Mouse (Mus musculus) urinary bladder, postnatal 36 days (tissue): ENCODE results near the gene Mgp.

Experiments used
- DNase-seq, 2 experiments: peaks; one replicate each; pipeline ENCODE4 v3.0.0; 2022; ENCODE audit warnings: low spot score in 2 of 2, mixed read lengths in 1 of 2

Gene Mgp

DNA sequence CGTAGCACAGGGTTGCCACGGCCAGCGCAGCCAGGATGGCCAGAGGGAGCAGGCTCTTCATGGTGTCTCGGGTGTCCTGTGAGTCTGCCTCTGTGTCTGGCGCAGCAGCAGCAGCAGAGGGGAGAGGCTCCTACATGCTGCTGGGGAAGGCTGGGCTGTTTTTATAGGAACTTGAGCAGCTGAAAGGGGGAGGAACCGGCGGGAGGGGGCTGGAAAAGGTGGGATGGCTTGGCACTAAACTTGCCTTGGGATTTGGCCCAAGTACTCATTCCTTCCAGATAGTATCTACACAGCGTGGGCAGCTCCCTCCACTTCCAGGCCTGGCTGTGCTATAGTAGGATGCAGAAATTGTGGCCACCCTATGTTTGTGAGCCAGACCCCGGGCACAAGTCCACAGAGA, at the start of gene Mgp:
Mgp (minus strand) TSS at position 154 of the 400 bp plus-strand sequence.
- DNase-seq: peak; percentile 47 to 53

DNA sequence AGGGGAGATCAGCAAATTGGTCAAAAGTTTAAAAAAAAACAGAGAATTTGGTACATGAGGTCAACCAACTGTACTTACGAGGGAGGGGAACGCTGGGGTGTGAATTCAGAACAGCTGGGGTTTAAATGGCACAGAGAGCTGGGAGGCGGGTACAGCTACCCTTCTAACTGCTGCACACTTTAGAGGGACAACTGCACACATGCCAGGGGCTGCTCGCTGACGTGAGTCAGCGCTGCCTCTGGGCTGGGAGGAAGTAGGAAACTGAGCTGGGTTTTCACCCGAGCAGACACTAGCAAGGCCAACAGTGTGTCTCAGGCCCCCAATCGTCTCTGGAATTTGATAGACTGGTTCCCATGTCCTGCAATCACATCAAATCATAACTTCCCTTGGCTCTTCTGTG, 49.4 kb upstream of the Mgp start:
- DNase-seq: no peak

DNA sequence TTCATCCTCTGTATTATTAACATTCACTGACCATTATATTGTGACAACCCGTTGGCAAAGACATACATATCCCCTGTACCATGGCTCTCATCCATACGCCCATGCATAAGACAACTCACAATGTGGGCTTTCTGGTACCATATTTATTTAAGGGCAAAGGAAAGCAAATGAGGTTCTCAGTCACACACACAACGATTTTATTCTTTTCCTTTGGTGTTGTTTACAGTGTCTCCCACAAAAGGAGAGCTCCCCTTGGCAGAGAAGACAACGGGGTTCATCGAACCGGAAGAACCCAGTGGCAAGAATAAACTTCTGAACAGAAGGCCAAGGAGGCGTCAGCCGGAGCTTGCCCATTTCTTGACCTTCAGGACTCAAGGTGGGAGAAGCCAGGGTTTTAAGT, 47.9 kb upstream of the Mgp start, which contains the start of gene Pde6h:
Pde6h (plus strand) TSS at position 301 of the 400 bp plus-strand sequence.
- DNase-seq: no peak

DNA sequence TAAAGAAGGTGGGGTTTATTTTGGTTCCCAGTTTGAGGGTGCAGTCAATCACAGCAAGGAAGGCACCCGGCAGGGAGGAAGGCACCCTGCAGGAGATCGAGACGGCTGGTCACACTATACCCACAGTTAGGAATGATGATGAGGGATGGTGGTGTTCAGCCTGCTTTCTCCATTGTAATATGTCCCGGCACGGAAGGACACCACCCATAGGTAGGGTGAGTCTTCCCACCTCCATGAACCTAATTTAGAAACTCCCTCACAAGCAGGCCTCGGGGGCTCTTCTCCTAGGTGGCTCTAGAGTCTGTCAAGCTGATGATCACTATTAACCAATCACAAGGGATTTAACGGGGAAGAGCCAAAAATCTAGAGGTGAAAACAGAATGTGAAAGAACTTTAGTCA, 47.2 kb upstream of the Mgp start:
- DNase-seq: no peak

DNA sequence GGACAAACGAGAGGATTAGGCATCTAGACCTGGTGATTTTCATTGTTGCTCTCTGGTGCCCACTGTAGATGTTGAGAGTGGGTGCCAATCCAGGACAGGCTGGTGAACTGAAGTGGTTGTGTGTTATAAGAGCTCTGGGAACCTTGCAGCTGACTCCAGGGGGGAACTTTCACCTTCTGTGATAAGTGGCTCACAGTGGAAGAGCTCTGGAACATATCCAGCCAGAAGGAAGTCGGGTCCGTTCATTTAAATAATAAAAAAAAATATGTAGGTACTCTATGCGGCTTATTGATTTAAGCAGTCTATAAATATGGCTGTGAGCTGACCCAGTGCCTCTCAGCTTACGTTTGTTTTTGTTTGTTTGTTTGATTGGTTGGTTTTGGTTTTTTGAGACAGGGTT, 46.5 kb upstream of the Mgp start, which contains the start of gene Erp27:
Erp27 (minus strand) TSS at position 101 of the 400 bp plus-strand sequence.
- no peak for DNase-seq

DNA sequence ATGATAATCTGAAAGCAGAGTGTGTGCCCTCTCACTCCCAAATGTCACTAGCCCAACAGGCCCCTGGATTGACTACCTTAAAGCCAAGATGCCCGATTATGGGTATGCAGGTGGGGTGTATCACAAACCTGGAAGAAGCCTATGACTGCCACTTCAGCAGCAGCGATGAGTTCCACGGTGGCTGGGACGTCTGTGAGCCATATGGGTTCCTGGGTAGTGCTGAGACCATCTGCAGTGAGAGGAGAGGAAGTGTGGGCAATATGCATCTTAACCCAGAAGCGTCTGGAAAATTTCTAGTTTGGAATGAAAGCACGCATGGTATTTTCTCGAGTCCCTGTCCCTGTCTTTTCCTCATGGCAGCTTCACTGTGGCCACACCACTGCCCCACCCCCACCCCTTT, 46.0 kb upstream of the Mgp start:
- DNase-seq: no peak

DNA sequence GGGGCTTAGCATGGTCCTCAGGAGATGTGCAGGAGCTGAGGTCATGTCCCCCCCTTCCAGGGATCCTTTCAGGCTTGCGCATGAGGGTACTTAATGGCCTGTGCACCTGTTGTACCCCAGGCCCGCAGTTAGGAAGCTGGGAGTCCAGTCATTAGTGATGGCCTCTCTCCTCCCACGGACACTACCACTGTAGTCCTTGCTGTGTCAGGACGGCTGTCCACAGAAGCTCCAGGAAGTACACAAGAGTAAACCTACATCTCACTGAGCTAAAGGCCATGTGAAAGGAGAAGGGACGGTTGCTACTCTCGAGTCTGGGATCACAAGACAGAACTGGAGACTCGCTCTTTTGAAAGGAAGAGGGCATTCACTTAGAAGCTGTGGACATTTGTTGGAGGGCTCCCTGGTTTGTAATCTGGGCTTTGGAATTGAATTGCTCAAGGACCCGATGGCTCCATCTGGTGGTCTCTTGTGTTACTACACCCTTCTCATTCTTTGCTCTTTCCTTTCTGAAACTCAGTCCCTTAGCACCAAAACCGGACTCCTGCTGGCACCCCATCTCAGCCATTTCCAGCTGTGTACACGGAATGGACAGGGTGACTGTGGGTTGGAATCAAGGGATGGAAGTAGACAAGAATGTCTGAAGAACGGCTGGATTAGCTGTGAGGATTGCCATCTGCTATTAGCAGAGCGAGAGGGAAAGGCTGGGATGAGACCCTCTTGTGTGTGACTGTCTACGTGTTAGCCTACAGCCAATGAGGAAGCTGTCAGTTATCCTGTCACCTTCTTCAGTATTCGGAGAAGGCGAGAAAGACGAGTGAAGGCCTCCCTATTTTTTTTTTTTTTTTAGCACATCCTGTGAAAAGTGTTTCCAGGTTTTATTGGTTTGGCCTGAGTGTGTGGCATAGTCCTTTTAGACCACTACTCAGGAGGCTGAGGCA, 45.0 kb upstream of the Mgp start:
- peak; percentile 67 to 69 for DNase-seq

DNA sequence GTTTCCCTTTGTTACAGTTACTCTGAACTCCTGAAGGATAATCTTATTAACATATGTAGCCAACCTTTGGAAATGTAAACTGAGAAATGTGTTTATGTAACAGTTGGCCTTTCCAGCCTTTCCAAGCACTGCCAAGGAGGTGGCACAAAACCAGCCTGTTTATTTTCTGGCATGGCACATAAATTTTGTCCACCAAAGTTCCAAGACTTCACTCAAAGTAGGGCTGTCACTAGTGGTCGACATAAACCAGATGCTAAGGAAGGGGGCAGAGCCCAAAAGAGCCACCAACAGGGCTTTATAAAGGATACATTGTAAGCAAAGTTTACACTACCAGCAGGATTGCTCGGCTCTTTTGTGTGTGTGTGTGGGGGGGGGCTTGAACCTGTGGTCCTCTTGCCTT, 42.3 kb upstream of the Mgp start:
- DNase-seq: no peak

DNA sequence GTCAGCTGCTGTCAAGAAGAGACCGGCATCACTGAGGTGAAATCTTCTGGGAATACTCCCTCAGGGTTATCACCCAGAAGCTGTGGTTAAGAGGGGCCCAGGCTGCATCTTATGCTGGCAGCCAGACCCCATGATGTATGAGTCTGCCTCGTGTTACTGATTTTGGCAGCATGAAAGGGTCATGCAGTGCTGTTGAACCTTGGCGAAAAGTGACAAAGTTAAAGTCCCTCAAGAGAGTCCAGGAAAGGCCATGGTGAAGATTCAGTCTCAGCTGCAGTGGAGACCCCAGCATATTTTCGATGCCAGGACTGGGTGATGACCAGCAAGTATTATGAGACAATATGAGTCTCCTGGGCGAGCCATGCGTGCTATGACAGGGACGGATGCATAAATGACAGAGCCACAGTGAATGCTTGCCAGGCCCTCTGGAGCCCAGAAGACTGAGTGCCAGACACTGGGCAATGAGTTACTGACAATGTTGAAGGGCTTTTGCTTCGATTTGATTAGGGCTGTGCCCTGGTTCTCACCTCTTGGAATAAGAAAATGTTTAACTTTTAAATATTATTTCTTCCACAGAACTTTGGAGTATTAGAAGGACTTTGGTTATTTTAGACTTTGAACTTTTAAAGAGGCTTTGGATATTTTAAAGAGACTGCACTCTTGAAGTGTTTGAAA, 40.2 kb upstream of the Mgp start:
- DNase-seq: no peak

DNA sequence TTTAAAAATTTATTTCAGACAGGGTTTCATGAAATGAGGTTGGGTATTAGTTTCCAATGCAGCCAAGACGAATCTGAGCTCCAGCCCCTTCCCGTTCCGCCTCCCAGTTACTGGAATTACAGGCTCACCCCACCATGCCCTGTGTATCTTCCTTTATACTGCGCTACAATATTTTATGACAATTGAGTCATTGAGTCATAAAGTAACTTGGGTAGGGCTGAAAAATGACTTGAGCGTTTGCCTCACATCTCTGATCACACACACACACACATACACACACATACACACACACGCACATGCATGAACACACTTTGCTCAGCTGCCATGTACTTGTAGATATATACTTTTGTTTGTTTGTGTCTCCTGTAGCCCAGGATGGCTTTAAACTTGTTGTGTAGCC, 38.6 kb upstream of the Mgp start:
- DNase-seq: no peak

DNA sequence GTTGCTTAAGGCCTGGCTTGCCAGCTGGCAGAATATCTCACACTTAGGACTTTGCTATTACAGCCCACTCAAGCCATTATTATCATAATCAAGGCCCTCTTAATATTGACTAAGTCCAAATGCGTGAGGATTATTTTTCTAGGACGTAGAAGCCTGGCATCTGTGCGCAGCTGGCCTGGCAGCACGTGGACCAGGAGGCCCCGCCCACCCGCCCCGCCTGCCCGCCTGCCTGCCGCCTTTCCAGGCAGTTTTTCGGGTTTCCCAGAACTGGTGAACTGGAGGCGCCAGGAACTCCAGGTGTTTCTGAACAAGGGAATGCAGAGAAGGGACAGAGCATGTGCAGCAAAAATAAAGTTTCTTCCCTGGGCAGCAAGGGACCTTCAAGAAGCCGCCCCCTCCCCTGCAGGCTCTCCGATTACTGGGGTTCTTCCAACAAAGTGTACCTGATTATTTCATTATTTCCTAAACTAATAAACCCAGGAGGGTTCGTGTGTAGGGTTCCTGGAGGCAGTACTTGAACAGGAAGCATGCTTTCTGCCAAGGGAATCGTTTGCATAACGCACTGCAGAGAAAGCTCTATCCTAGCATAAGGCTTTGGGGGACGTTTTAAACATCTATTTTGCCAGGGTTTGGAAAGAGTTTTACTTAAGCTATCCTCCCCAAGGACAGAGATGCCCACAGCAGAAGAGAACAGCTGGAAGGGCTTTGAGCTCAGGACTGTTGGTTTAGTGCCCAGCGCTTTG, 37.9 kb upstream of the Mgp start:
- peak; percentile 35 to 48 for DNase-seq

DNA sequence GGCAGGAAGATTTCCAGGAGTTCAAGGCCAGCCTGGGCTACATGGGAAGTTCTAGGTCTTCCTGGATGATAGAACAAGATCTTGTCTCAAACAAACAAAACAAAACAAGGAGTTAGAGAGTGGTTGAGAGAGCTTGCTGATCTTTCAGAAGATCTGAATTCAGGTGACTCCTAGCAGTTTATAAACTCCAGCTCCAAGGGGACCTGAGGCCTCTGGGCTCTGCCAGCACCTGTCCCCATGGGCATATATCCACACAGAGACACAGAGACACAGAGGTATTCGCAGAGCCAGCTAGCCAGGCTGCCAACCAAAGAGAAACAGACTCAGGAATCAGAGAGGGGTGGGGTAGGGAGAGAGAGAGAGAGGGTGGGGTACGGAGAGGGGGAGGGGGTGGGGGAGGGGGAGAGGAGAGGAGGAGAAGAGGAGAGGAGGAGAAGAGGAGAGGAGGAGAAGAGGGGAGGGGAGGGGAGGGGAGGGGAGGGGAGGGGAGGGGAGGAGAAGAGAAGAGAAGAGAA, 37.2 kb upstream of the Mgp start:
- DNase-seq: no peak

DNA sequence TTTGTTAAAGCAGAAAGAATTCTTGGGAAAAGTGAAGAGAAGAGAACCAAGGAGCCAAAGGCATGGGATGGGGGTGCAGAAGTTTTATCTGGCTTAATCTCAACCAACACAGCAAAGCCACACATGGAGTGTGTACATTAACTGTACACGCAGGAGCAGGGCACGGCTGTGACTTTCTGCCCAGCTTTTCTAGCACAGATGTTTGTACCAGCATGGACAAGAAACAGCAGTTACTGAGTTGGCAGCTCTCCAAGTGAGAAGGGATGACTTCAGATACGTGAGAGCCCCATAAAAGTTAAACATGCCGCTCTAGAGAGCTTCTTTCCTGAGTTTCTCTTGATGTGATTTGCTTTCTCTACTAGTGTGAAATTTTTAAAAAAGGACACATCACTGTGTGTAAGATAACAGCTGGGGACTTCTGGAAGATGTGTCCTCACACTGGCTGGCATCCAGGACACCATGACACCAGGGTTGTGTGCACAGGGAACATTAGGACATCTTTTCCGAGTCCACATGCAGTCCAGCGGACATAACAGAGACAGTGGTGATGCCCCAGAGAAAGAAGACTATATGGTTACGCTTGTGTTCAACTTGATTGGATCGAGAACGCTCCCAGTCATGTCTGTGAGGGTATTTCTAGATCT, 34.7 kb upstream of the Mgp start:
- DNase-seq: peak; percentile 20 to 35

DNA sequence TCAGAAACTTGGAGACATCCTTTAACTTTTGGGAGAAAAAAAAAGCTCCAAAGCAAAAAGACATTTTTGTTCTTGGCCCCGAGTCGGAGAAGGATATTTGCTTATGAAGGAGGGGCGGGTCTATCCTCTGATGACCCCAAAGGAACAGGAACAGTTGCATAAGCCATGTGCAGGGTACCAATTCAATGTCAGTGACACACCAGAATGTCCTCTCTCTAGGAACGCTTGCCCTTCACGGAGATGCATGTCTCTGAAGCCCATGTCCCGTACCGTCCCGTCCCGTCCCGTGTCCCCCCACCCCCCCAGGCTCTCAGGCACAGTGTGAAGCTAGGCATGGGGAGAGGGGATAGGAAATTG, 31.3 kb upstream of the Mgp start:
- peak in 1 of 2 experiments; percentile 30 for DNase-seq

DNA sequence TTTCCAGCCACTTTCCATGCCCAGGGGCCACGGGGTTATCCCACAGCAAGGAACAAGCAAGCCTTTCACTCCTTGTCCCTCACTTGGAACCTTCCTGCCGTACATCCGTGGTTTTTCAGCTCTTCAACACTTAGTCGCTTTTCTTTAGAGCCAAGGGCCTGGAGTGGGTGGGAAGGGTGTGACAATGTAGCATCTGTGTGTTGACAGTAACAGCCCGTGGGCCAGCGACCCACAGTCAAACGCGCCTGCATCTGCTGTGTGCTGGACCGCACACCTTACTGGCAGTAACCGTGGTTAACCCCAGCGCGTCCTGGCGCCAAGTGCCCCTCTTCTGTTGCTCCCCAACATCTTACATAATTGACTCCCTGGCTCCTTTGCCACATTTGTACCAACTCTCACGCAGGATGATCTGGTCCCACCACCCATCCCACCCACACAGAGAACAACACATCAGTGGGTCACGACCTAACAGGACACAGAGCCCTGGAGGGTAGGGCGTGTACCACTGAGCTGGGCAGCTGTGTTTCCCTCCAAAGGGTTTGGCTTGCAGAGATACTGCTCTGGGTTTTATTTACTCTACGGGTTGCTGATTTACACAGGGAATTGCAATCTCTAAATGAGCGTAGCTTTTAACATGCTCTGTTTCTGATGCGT, 30.8 kb upstream of the Mgp start:
- DNase-seq: no peak

DNA sequence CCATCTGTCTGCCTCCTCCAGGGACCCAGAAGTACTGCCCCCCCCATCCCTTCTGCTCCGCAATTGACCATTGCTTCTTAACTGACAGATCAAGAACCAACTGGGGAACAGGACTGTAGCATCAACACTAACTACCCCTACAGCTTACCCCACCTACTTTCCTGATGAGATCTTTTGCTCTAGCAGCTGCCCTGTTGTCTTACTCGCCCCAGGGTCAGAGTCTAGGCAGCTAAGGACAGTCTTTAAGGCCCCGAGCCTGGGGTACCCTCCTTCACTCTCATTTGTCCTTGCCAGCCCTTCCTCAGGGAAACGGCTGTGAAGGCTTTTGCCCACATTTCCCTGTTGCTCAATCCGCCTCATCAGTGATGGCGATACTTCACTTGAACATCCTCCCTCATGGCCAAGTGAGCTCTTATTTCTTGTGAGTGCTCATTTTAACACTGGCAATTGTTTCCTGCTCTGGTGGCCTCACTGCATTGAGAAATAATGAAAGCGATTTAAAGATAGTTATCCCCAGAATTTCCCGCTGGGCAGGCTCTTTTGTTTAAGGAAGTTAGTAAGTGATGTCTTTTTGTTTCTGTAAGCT, 28.4 kb upstream of the Mgp start:
- DNase-seq: no peak

DNA sequence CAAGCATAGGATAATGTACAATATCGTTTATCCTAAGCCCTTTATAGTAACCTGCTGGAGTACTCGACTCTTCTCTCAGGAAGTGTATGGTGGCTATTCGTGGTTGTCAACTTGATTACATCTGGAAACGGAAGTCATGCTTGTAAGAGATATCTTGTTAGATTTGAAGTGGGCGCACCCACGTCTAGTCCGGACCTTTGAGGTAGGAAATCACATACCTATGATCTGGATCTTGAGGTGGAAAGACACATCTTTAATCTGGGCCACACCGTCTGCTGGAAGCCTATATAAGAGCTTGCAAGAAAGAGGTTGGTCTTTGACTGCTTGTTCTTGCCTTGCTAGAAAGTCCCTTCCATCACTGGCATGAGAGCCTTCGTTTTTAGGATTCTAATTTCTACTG, 26.9 kb upstream of the Mgp start:
- no peak for DNase-seq

DNA sequence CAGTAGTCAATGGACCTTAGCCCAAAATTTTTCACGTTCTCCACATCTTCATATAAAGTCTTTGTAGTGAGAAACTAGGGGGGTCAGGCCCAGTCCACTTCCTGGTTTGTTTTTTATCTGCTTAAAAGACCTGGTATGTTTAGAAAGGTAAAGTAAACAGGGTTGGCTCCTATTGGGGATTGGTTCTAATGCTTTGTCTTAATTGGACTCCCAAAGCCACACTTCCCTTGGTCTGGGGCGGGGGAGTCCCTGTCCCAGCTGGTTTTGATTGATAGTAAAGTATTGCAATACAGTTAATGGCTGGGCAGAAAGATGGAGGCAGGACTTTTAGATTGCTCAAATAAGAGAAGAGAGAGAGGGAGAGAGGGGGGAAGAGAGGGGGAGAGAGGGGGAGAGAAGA, 25.4 kb upstream of the Mgp start:
- DNase-seq: no peak

DNA sequence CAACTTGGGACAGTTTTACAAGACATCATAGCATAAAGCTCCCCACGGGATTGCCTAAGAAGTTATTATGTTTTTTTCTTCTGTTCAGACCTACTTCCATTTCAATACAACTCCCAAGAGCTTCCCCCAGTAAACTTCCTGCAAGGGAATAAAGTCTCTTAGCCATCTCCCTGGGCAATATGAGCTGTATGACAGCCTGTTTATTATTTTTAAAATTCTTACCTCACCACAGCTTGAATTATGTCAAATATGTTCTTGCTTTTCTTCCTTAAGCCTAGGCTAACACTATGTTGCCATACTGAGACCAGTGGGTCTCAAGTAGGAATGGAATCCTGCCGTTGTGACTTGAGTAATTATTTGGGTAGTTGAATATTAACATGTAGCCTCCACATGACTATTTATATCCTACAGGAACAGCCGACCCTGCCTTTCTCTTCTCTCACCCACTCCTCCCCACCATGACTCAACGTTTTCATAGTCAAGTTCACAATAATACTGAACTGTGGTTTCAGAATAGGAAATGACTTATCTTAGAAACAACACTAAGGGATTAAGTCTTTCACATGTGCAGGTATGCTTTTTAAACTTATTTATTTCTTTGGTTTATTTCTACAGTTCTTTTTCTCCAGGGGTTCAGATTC, 24.9 kb upstream of the Mgp start:
- no peak for DNase-seq

DNA sequence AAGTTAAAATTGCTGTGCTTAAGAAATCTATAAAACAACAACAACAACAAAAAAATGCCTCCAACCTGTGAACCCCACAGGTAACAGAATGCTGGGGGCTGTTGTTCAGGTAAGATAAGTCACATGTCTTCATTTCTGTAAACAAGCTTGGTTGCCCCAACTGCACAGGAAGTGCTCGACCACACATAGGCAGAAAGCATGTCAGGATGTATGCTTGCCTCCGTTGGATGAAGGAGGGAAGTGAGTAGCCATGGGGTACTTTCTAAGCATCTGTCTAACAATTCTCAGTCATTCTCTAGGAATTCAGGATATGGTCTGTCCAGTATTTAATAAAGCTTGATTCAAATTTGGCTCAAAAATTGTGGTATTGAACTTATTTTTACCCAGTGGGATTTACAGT, 23.3 kb upstream of the Mgp start:
- DNase-seq: no peak
